Mouse (Mus musculus) forebrain, embryonic 11.5 days (tissue): Measurements from ENCODE around the gene Plekhh1. TPM values are rescaled to one million over a fixed set of nuclear protein-coding genes. Genes with fewer than 3 reads are reported as not detected.

Experiments used
- ATAC-seq: fragments of 200-750 bp; cut with Nextera tagmentation; replicated peaks from 2 replicates; pipeline ENCODE4 v1.8.0; 2017; ENCODE audit warnings: moderate TSS enrichment; ENCODE audit not compliant: low FRiP score
- DNase-seq: peaks from one replicate; pipeline ENCODE4 v3.0.0-alpha.2; 2017; ENCODE audit warnings: low spot score
- H3K27ac ChIP-seq: fragments of 300-500 bp; sonication (generic); 2 replicates; pipeline ENCODE4 v1.5.1; 2014; ENCODE audit warnings: low read depth, low read length
- H3K27me3 ChIP-seq: fragments of 300-500 bp; sonication (generic); 2 replicates; pipeline ENCODE4 v1.6.1; 2014; ENCODE audit warnings: mild to moderate bottlenecking, low read length, mixed read lengths; ENCODE audit not compliant: control insufficient read depth, insufficient read depth
- H3K36me3 ChIP-seq: fragments of 300-500 bp; sonication (generic); 2 replicates; pipeline ENCODE4 v1.6.1; 2014; ENCODE audit warnings: mild to moderate bottlenecking, low read length, moderate library complexity, mixed read lengths; ENCODE audit not compliant: control insufficient read depth, insufficient read depth
- H3K4me1 ChIP-seq: fragments of 300-500 bp; sonication (generic); replicated peaks from 2 replicates; pipeline ENCODE4 v1.6.1; 2014; ENCODE audit warnings: low read length, mixed read lengths; ENCODE audit not compliant: control insufficient read depth, insufficient read depth
- H3K4me2 ChIP-seq: fragments of 300-500 bp; sonication (generic); 2 replicates; pipeline ENCODE4 v1.6.1; 2014; ENCODE audit warnings: low read depth, mild to moderate bottlenecking, low read length, moderate library complexity, mixed read lengths; ENCODE audit not compliant: severe bottlenecking
- H3K4me3 ChIP-seq: fragments of 300-500 bp; sonication (generic); 2 replicates; pipeline ENCODE4 v1.5.1; 2014; ENCODE audit warnings: low read depth, low read length
- H3K9ac ChIP-seq: fragments of 300-500 bp; sonication (generic); 2 replicates; pipeline ENCODE4 v1.6.1; 2014; ENCODE audit warnings: low read length
- H3K9me3 ChIP-seq: fragments of 300-500 bp; sonication (generic); 2 replicates; pipeline ENCODE4 v1.6.1; 2016; ENCODE audit warnings: low read length, mixed read lengths; ENCODE audit not compliant: control insufficient read depth
- WGBS: fragments of 180-500 bp; shearing (Covaris S2); extraction: QIAGEN DNeasy Blood & Tissue Kit; methylation state at CpG from one replicate; pipeline ENCODE4 v1.1.7; 2014; 5-methylcytosine and 5-hydroxymethylcytosine counted together
- polyA plus RNA-seq: library from polyadenylated mRNA; unstranded; fragments of >200 nt; fragmentation: Nextera tagmentation; extraction: Ambion mirVana; gene quantifications from 2 replicates; pipeline ENCODE4 v1.2.1, GENCODE M21; 2014

The Plekhh1 gene
- polyA plus RNA-seq, 1 experiment from 2014 or later, result 8.4 TPM

DNA sequence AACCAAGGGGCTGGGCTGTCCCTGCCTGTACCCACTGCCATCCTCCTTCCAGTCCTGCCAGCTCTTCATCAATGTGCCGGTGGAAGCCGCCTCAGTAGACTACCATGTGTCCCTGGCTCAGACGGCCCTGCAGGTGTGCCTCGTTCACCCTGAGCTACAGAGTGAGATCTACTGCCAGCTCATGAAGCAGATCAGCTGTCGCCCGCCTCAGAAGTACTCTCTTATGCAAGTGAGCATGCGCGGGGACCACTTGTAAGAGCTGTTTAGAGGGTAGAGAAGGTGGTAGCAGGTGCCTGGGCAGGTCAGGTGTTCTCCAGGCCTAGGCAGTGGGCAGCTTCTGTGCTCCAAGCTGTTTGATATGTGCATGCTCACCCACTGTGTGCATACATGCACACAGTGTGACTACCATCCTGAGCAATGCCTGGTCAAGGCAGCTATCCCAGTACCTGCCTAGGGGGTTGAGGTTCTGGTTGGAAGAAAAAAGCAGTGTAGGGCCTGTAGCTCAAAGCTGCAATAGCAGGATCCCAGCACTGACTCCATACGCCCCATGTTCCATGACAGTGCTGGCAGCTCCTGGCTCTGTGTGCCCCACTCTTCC lies 41.9 kb downstream of the Plekhh1 start:
- no peaks in the 10 kb centered on the region for H3K27me3 ChIP-seq
- no peaks in the 10 kb centered on the region for H3K9me3 ChIP-seq
- no peak overlapping the region for H3K9ac ChIP-seq
- ATAC-seq, result no peak
- 87% methylated on average over 9 of the region's 9 CpGs for WGBS
- no peak overlapping the region for H3K27ac ChIP-seq
- peaks cover 8% of the 10 kb centered on the region; the same call in 1 of the 2 replicates for H3K36me3 ChIP-seq
- no peak overlapping the region for H3K4me3 ChIP-seq
- DNase-seq, result no peak
- H3K4me1 ChIP-seq, result no peaks in the 10 kb centered on the region
- no peak overlapping the region for H3K4me2 ChIP-seq

- Histone ChIP-seq H3K4me1 (no peaks in the 10 kb centered on the region), H3K9me3 (no peaks in the 10 kb centered on the region), H3K9ac (no peak overlapping the region), H3K27ac (no peak overlapping the region), H3K27me3 (no peaks in the 10 kb centered on the region), H3K4me2 (no peak overlapping the region), H3K4me3 (no peak overlapping the region), H3K36me3 (peaks cover 8% of the 10 kb centered on the region; the same call in 1 of the 2 replicates)
- WGBS, result 96% methylated on average over 6 of the region's 6 CpGs
- DNase-seq, result no peak
- ATAC-seq, result no peak
These were observed 43.6 kb downstream of the Plekhh1 start for GRCm38 (mm10) chr12:79072576-79072975.

DNA sequence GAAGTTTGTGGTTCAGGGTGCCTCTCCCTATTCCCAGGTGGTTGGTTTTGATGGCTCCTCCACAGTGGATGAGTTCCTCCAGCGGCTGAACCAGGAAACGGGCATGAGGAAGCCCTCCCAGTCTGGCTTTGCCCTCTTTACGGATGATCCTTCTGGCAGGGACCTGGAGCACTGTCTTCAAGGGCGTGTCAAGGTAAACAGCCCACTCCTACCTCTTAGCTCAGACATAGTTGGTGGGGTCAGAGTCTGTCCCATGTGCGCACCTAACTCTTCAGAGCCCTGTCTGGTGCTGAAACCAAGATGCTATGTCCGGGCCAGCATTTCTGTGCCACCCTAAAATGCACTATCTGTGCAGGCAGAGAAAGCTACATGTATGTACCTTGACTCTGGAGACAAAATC lies 44.4 kb downstream of the Plekhh1 start:
- H3K4me1 ChIP-seq, result no peaks in the 10 kb centered on the region
- peaks cover 8% of the 10 kb centered on the region; the same call in 1 of the 2 replicates for H3K36me3 ChIP-seq
- no peak overlapping the region for H3K27ac ChIP-seq
- no peak overlapping the region for H3K4me3 ChIP-seq
- WGBS, result 94% methylated on average over 6 of the region's 6 CpGs
- no peak overlapping the region for H3K4me2 ChIP-seq
- no peak overlapping the region for H3K9ac ChIP-seq
- no peaks in the 10 kb centered on the region for H3K9me3 ChIP-seq
- DNase-seq (no peak), ATAC-seq (no peak)
- H3K27me3 ChIP-seq, result no peaks in the 10 kb centered on the region

GRCm38 (mm10) chr12:79089182-79089812 lies 60.3 kb downstream of the Plekhh1 start, which contains the start of gene Pigh:
Pigh (minus strand) TSS chr12:79089651.
- Histone ChIP-seq H3K4me2 (peak within 1 kb of the TSS; percentile 70), H3K4me3 (peak within 1 kb of the TSS; percentile 91), H3K4me1 (no peaks in the 10 kb centered on the region), H3K36me3 (no peaks in the 10 kb centered on the region; the same call in 1 of the 2 replicates), H3K9ac (peak within 1 kb of the TSS; percentile 91), H3K27ac (no peak within 1 kb of the TSS), H3K27me3 (no peaks in the 10 kb centered on the region), H3K9me3 (no peaks in the 10 kb centered on the region)
- under 1% methylated on average over 47 of the region's 53 CpGs for WGBS
- DNase-seq (peak; percentile 92), ATAC-seq (peak; percentile 99)

GRCm38 (mm10) chr12:79092569-79092968 lies 63.6 kb downstream of the Plekhh1 start:
- H3K4me3 ChIP-seq, result no peak overlapping the region
- H3K4me2 ChIP-seq, result no peak overlapping the region
- no peaks in the 10 kb centered on the region for H3K27me3 ChIP-seq
- ATAC-seq, result no peak
- DNase-seq, result no peak
- 54% methylated on average over 4 of the region's 4 CpGs for WGBS
- no peaks in the 10 kb centered on the region for H3K4me1 ChIP-seq
- H3K9ac ChIP-seq, result no peak overlapping the region
- H3K27ac ChIP-seq, result no peak overlapping the region
- no peaks in the 10 kb centered on the region for H3K9me3 ChIP-seq
- no peaks in the 10 kb centered on the region for H3K36me3 ChIP-seq

- no peaks in the 10 kb centered on the region for H3K27me3 ChIP-seq
- no peaks in the 10 kb centered on the region for H3K9me3 ChIP-seq
- DNase-seq (no peak), ATAC-seq (no peak)
- no peaks in the 10 kb centered on the region for H3K4me1 ChIP-seq
- 73% methylated on average over 3 of the region's 3 CpGs for WGBS
- H3K36me3 ChIP-seq, result no peaks in the 10 kb centered on the region
- no peak overlapping the region for H3K9ac ChIP-seq
- no peak overlapping the region for H3K4me2 ChIP-seq
- no peak overlapping the region for H3K27ac ChIP-seq
- no peak overlapping the region for H3K4me3 ChIP-seq
These were observed 68.3 kb downstream of the Plekhh1 start for GRCm38 (mm10) chr12:79097106-79097752.

DNA sequence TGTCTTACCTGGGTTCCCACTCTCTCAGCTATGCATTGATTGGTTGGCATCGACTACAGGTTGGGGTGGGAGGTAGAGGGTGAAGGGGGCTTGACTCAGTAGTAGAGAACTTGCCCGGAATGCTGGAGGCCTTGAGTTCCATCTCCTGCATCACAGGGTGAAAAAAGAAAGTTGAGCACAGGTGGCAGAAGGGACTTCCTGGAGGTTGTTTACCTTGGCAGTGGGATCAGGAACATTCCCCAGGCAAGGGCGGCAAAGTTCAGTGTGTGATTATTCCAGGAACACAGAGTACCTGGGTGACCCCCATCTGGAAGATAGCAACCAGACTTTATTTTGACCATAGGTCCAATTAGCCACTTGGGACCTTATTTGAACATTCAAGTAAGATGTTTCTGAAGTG lies 74.8 kb downstream of the Plekhh1 start:
- H3K9ac ChIP-seq, result no peak overlapping the region
- DNase-seq (no peak), ATAC-seq (no peak)
- no peak overlapping the region for H3K4me2 ChIP-seq
- H3K27me3 ChIP-seq, result no peaks in the 10 kb centered on the region
- no peaks in the 10 kb centered on the region for H3K9me3 ChIP-seq
- H3K4me1 ChIP-seq, result no peaks in the 10 kb centered on the region
- H3K36me3 ChIP-seq, result no peaks in the 10 kb centered on the region
- no peak overlapping the region for H3K27ac ChIP-seq
- 84% methylated on average over 3 of the region's 3 CpGs for WGBS
- H3K4me3 ChIP-seq, result no peak overlapping the region

GRCm38 (mm10) chr12:79104544-79104943 lies 75.6 kb downstream of the Plekhh1 start:
- H3K9me3 ChIP-seq, result no peaks in the 10 kb centered on the region
- no peaks in the 10 kb centered on the region for H3K36me3 ChIP-seq
- H3K4me3 ChIP-seq, result no peak overlapping the region
- DNase-seq (no peak), ATAC-seq (no peak)
- H3K4me1 ChIP-seq, result no peaks in the 10 kb centered on the region
- no peak overlapping the region for H3K4me2 ChIP-seq
- H3K9ac ChIP-seq, result no peak overlapping the region
- WGBS, result 75% methylated on average over 2 of the region's 2 CpGs
- H3K27me3 ChIP-seq, result no peaks in the 10 kb centered on the region
- H3K27ac ChIP-seq, result no peak overlapping the region
